Mouse (Mus musculus): Measurements from ENCODE around the gene Heph.
"Not testable (repeated sequence)": the region's sequence is repeated elsewhere in the genome, so short reads cannot be mapped to it uniquely, and the experiment has no call there.

The Heph gene

GRCm38 (mm10) chrX:96455149-96455548 is at the start of gene Heph:
Heph (plus strand) TSS chrX:96455359.
- no peak for DNase-seq (ENCODE audit: low spot score)

- DNase-seq (ENCODE audit: low spot score), result not testable (repeated sequence)
Observed at GRCm38 (mm10) chrX:96415351-96415750, 39.8 kb upstream of the Heph start.

- no peak for DNase-seq (ENCODE audit: low spot score)
Observed at GRCm38 (mm10) chrX:96416970-96417369, 38.2 kb upstream of the Heph start.

- no peak for DNase-seq (ENCODE audit: low spot score)
Observed at GRCm38 (mm10) chrX:96417733-96418132, 37.4 kb upstream of the Heph start.

- no peak for DNase-seq (ENCODE audit: low spot score)
Observed at GRCm38 (mm10) chrX:96419383-96419782, 35.8 kb upstream of the Heph start.

- no peak for DNase-seq (ENCODE audit: low spot score)
Observed at GRCm38 (mm10) chrX:96456201-96456963, 1.2 kb downstream of the Heph start, which contains the start of gene Hsf3. Hsf3 (minus strand) TSS chrX:96456294.

- no peak for DNase-seq (ENCODE audit: low spot score)
Observed at GRCm38 (mm10) chrX:96501580-96501979, 46.4 kb downstream of the Heph start.

All from urinary bladder, postnatal 10 days (tissue).